Mouse (Mus musculus): ENCODE measurements around the gene Col6a4.

DNA sequence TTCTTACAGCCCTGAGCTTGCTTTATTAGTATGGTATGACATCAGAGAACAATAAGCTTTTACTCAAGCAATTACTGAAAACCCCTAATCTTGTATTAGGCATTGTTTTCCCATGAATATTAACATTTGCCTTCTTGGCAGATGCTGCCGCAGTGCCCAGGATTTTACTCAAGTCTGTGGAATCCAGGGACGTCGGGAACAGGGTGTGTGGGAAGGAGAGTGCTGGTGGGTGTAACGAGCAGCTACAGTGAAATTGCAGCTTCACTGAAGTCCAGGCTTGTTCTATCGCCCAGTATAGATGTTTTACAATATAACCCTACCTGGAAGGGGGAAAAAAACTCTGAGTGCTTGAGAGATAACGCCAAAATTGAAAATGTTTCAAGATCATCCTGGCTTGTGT is 104.2 kb downstream of the Col6a4 start:
- TF ChIP-seq CTCF (IDR thresholded peaks at IDR 0.05; ENCODE audit: low read depth) = no peak
- no peak for TF ChIP-seq EP300 (IDR thresholded peaks at IDR 0.05; ENCODE audit: low read depth)

Data from liver, embryonic 14.5 days (tissue).